Mouse (Mus musculus) neural tube, embryonic 14.5 days (tissue): ENCODE results near the gene Gm49416. TPM values are rescaled to one million over a fixed set of nuclear protein-coding genes. Genes with fewer than 3 reads are reported as not detected.
"Not testable (repeated sequence)": the region's sequence is repeated elsewhere in the genome, so short reads cannot be mapped to it uniquely, and the experiment has no call there.

Experiments
- ATAC-seq: fragments of 200-750 bp; cut with Nextera tagmentation; 2 replicates; pipeline ENCODE4 v1.8.0; 2017; ENCODE audit warnings: low read depth, mild to moderate bottlenecking, moderate TSS enrichment, moderate library complexity
- H3K27ac ChIP-seq: fragments of 300-500 bp; sonication (generic); 2 replicates; pipeline ENCODE4 v1.5.1; 2014; ENCODE audit warnings: low read depth, mild to moderate bottlenecking, control low read depth, low read length, moderate library complexity, mixed read lengths
- H3K27me3 ChIP-seq: fragments of 300-500 bp; sonication (generic); 2 replicates; pipeline ENCODE4 v1.6.1; 2014; ENCODE audit warnings: low read length; ENCODE audit not compliant: control insufficient read depth, insufficient read depth
- H3K36me3 ChIP-seq: fragments of 300-500 bp; sonication (generic); 2 replicates; pipeline ENCODE4 v1.6.1; 2014; ENCODE audit warnings: low read length, mixed read lengths; ENCODE audit not compliant: control insufficient read depth, insufficient read depth
- H3K4me1 ChIP-seq: fragments of 300-500 bp; sonication (generic); 2 replicates; pipeline ENCODE4 v1.6.1; 2014; ENCODE audit warnings: low read length; ENCODE audit not compliant: control insufficient read depth, insufficient read depth
- H3K4me2 ChIP-seq: fragments of 300-500 bp; sonication (generic); 2 replicates; pipeline ENCODE4 v1.6.1; 2014; ENCODE audit warnings: mild to moderate bottlenecking, low read depth, low read length, control low read depth
- H3K4me3 ChIP-seq: fragments of 300-500 bp; sonication (generic); 2 replicates; pipeline ENCODE4 v1.5.1; 2014; ENCODE audit warnings: low read depth, low read length, control low read depth, mixed read lengths
- H3K9ac ChIP-seq: fragments of 300-500 bp; sonication (generic); replicated peaks from 2 replicates; pipeline ENCODE4 v1.6.1; 2014; ENCODE audit warnings: low read depth, mild to moderate bottlenecking, control low read depth, low read length, mixed read lengths
- H3K9me3 ChIP-seq: fragments of 300-500 bp; sonication (generic); 2 replicates; pipeline ENCODE4 v1.6.1; 2016; ENCODE audit warnings: low read length; ENCODE audit not compliant: control insufficient read depth
- WGBS: fragments of 180-500 bp; shearing (Covaris S2); extraction: QIAGEN DNeasy Blood & Tissue Kit; methylation state at CpG from one replicate; pipeline ENCODE4 v1.1.7; 2014; 5-methylcytosine and 5-hydroxymethylcytosine counted together
- polyA plus RNA-seq: library from polyadenylated mRNA; unstranded; fragments of >200 nt; fragmentation: Nextera tagmentation; extraction: Ambion mirVana; gene quantifications from 2 replicates; pipeline ENCODE4 v1.2.1, GENCODE M21; 2014

Gm49416 gene
- polyA plus RNA-seq, 1 experiment from 2014 or later = not detected

- no peaks in the 10 kb centered on the region for H3K9me3 ChIP-seq
- 0 out of 2 replicates have a peak, but pooled peaks cover 3% of the 10 kb centered on the region for H3K36me3 ChIP-seq
- H3K27me3 ChIP-seq = no peaks in the 10 kb centered on the region
- H3K9ac ChIP-seq = peak overlapping the region; percentile 71
- peak overlapping the region; percentile 80; the same call in 1 of the 2 replicates for H3K27ac ChIP-seq
- ATAC-seq = no peak
- H3K4me2 ChIP-seq = peak overlapping the region; percentile 80
- H3K4me1 ChIP-seq = peaks cover 12% of the 10 kb centered on the region
- peak overlapping the region; percentile 54 for H3K4me3 ChIP-seq
- WGBS = 14% methylated on average over 19 of the region's 19 CpGs
Observed at GRCm38 (mm10) chr19:8887585-8888463, 902 bp upstream of the Gm49416 start.

GRCm38 (mm10) chr19:8892829-8893766, 4.4 kb downstream of the Gm49416 start, which contains the start of gene Ints5:
Gene Ints5, plus strand, starts transcription at chr19:8893005.
- Histone ChIP-seq H3K4me3 (peak within 1 kb of the TSS; percentile 81), H3K9me3 (no peaks in the 10 kb centered on the region), H3K4me1 (peaks cover 19% of the 10 kb centered on the region), H3K4me2 (peak within 1 kb of the TSS; percentile 94), H3K27me3 (no peaks in the 10 kb centered on the region), H3K27ac (peak within 1 kb of the TSS; percentile 86), H3K9ac (peak within 1 kb of the TSS; percentile 83), H3K36me3 (peaks cover 7% of the 10 kb centered on the region; the same call in 1 of the 2 replicates)
- 2% methylated on average over 54 of the region's 54 CpGs for WGBS
- peak; percentile 47 for ATAC-seq

GRCm38 (mm10) chr19:8895397-8895960, 6.8 kb downstream of the Gm49416 start:
- no peak for ATAC-seq
- H3K9me3 ChIP-seq = no peaks in the 10 kb centered on the region

GRCm38 (mm10) chr19:8896231-8896630, 7.5 kb downstream of the Gm49416 start:
- not testable (repeated sequence) for H3K9ac ChIP-seq, H3K27ac ChIP-seq, H3K4me2 ChIP-seq, ATAC-seq, H3K4me3 ChIP-seq, H3K27me3 ChIP-seq, H3K9me3 ChIP-seq, H3K36me3 ChIP-seq
- 90% methylated on average over 5 of the region's 5 CpGs for WGBS
- peaks cover 27% of the 10 kb centered on the region for H3K4me1 ChIP-seq

More at GRCm38 (mm10) chr19:8895397-8895960, 6.8 kb downstream of the Gm49416 start:
- whole genome bisulfite sequencing = 89% methylated on average over 9 of the region's 9 CpGs
- Histone ChIP-seq H3K9ac (no peak overlapping the region), H3K4me1 (peaks cover 27% of the 10 kb centered on the region), H3K27me3 (no peaks in the 10 kb centered on the region), H3K4me2 (no peak overlapping the region), H3K27ac (no peak overlapping the region), H3K4me3 (no peak overlapping the region), H3K36me3 (peaks cover 7% of the 10 kb centered on the region; the same call in 1 of the 2 replicates)

GRCm38 (mm10) chr19:8897211-8897864, 8.6 kb downstream of the Gm49416 start:
- not testable (repeated sequence) for H3K36me3 ChIP-seq, H3K27me3 ChIP-seq, H3K9me3 ChIP-seq
- peak overlapping the region; percentile 76 for H3K4me3 ChIP-seq
- peak; percentile 45 for ATAC-seq
- peak overlapping the region; percentile 44 for H3K9ac ChIP-seq
- 19% methylated on average over 21 of the region's 21 CpGs for WGBS
- H3K4me2 ChIP-seq = peak overlapping the region; percentile 77
- H3K27ac ChIP-seq = peak overlapping the region; percentile 81
- peaks cover 26% of the 10 kb centered on the region for H3K4me1 ChIP-seq

- WGBS = under 1% methylated on average over 49 of the region's 53 CpGs
- Histone ChIP-seq H3K27me3 (no peaks in the 10 kb centered on the region), H3K4me2 (peak within 1 kb of the TSS; percentile 77), H3K9ac (peak within 1 kb of the TSS; percentile 46), H3K4me3 (peak within 1 kb of the TSS; percentile 76), H3K36me3 (peaks cover 10% of the 10 kb centered on the region; the same call in 1 of the 2 replicates), H3K4me1 (peaks cover 23% of the 10 kb centered on the region), H3K9me3 (no peaks in the 10 kb centered on the region), H3K27ac (peak within 1 kb of the TSS; percentile 81)
- peak; percentile 99 for ATAC-seq
Observed at GRCm38 (mm10) chr19:8897865-8898495, 9.3 kb downstream of the Gm49416 start, which contains the start of gene Ganab. Gene Ganab, plus strand, starts transcription at chr19:8898071.

- Histone ChIP-seq H3K4me2 (peak overlapping the region; percentile 77), H3K27ac (peak overlapping the region; percentile 81), H3K9me3 (no peaks in the 10 kb centered on the region), H3K4me1 (peaks cover 20% of the 10 kb centered on the region), H3K4me3 (peak overlapping the region; percentile 76), H3K36me3 (peaks cover 15% of the 10 kb centered on the region), H3K9ac (peak overlapping the region; percentile 46), H3K27me3 (no peaks in the 10 kb centered on the region)
- ATAC-seq = no peak
- 11% methylated on average over 13 of the region's 13 CpGs for WGBS
Observed at GRCm38 (mm10) chr19:8898576-8898975, 9.8 kb downstream of the Gm49416 start.

GRCm38 (mm10) chr19:8899079-8899478, 10.4 kb downstream of the Gm49416 start:
- Histone ChIP-seq H3K9me3 (no peaks in the 10 kb centered on the region), H3K4me2 (peak overlapping the region; percentile 77), H3K9ac (peak overlapping the region; percentile 46; the same call in 1 of the 2 replicates), H3K36me3 (peaks cover 17% of the 10 kb centered on the region), H3K4me1 (peaks cover 20% of the 10 kb centered on the region), H3K27me3 (no peaks in the 10 kb centered on the region), H3K4me3 (peak overlapping the region; percentile 76), H3K27ac (no peak overlapping the region)
- ATAC-seq = no peak
- WGBS = 53% methylated on average over 3 of the region's 3 CpGs
